Mouse (Mus musculus) liver (tissue): ENCODE measurements around the gene Dpp4.

ENCODE experiments used
- DNase-seq: peaks from one replicate; pipeline ENCODE4 v3.0.0-alpha.2; 2020; ENCODE audit warnings: mixed read lengths

The Dpp4 gene

DNA sequence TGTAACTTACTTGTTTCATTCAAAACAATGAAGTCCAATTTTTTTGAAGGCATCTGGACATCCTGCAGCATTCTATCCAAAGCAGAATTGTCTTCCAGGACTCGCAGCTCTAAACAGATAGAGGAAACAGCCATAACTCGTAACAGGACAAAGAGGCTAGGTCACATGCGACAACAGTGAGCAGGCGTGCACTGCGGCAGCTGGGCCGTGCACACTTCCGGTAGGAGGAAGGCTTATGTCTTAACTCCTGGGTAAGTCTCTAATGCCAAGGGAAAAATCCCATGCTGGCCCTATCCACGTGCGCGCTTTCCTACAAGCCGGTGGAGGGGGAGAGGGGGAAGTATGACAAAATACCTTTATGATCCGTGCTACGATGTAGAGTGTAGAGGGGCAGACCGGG, 55.4 kb downstream of the Dpp4 start:
- DNase-seq: no peak

DNA sequence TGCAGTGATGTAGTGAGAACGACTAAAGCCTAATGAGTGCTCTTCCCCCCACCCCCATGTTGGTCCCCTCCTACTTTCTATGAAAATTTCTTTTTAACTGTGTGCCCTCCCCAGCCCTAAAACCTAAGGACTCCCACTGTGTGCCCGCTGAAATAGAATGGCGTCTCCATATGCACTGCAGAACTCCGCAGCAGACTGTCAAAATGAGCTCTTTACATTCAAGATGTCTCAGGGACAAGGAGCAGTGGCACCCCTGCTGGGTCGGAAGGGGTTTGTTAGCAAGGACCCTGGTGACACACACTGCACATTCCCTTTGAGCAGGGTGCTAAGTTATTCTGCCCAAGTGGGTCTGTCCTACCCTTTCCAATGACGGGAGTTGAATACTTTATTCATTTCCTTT, 56.3 kb downstream of the Dpp4 start:
- DNase-seq: no peak

DNA sequence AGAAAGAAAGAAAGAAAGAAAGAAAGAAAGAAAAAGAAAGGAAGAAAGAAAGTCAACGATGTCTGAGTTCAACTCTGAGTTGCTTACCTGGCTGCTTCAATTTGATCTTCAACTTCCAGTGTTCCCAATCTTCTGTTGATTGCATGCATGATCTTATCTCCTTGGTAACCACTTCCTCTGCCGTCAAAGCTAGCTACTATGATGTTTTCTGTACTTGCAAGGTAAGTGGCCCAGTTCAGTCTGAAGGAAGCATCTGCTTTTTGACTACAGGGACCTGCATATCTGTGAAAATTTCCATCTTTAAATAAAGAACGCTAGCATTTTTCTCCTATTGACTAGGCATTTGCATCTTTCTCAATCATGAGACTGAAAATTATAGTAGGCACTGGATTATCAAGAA, 60.0 kb downstream of the Dpp4 start:
- DNase-seq: no peak

DNA sequence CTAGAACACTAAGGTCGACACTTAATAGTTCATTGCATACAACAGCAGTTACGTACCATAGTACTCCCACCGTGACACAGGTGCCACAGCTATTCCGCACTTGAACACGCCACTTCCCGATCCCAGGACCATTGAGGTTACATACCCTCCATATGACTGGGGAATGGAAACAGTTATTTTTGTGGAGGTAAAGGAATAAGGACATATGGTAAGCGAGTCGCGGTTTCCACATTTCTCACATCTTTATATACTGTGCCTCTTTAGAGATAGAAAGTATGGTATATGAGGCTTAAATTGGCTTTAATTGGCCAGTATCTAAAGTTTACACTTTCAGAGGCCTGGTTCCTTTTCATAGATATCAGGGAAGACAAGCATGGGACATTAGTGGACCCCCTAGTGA, 64.3 kb downstream of the Dpp4 start:
- DNase-seq: no peak

DNA sequence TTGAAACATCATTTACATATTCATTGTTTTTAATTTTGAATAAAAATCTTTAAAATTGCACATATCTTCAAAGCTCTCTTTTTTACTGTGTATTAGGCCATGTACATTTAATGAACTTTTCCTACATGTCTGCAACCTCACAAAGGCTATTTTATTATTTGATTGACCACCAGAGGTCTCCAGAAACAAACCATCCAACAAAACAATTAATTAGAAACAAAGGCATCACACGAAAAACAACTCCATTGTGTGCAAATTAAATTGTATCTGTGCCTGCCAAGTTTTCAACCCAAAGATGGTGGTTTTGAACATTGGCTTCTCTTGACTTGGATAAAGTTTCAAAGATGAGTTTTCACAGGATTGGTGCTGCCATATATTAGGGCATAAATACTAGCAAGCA, 65.3 kb downstream of the Dpp4 start:
- DNase-seq: no peak

DNA sequence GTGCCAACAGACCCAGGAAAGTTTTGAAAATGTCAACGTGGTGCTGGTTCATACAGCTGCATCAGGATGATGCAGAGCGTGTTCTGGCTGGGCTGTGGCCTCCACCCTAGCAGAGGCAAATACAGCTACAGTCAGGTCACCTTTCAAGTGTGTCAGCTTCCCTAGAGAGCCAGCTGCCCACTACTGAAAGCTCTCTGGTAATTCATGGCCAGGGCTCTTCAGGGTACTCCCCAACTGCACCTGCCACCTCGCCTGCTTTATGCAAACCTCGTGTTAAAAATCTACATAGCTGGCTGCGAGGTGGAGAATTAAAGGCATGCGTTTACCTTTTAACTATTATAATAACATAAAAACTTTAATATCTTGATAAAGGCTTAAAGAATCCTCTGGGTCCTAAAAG, 67.7 kb downstream of the Dpp4 start:
- no peak for DNase-seq

DNA sequence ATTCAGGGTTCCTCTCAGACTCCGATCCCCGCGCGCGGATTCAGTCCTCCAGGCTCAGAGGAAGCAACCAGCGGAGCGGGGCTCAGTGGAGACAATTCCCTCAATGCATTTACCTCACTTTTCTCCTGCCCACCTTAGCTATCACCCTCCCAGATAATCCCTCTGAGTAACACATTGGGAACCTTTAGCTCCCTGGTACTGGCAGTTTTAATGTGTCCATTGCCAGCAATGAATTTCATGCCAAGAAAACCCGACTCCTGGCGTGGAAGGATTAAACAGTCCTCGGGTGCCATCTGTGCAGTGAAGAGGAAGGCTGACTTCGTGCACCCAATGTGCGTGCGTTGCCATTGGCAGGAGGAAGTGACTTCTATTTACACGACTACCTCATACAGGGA, 70.3 kb downstream of the Dpp4 start:
- no peak for DNase-seq

DNA sequence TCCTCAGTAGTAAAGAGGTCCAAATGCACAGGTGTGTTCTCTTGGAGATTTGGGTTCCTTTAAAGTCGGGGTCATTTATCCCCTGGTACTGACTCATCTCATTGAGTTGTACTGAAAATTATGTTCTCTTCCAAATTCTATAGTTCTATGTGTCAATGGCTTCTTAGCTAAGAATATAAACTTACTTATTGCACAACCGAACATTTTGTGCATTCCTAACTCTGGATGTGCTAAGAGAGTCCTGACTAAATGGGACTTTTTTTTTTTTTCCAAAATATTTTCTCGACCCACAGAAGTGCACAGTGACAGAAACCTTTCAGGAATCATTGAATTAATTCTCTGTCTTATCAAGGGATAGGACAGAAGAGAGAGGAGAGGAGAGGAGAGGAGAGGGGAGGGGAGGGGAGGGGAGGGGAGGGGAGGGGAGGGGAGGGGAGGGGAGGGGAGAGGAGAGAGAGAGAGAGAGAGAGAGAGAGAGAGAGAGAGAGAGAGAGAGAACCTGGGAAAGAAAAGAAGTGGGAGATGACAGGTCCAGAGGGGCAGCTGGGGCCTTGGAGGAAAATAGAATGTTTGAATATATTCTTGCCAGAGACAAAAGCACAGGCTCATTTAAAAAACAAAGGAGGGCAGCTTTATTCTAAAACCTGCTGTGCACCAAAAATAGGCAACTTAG, 70.8 kb downstream of the Dpp4 start:
- no peak for DNase-seq

DNA sequence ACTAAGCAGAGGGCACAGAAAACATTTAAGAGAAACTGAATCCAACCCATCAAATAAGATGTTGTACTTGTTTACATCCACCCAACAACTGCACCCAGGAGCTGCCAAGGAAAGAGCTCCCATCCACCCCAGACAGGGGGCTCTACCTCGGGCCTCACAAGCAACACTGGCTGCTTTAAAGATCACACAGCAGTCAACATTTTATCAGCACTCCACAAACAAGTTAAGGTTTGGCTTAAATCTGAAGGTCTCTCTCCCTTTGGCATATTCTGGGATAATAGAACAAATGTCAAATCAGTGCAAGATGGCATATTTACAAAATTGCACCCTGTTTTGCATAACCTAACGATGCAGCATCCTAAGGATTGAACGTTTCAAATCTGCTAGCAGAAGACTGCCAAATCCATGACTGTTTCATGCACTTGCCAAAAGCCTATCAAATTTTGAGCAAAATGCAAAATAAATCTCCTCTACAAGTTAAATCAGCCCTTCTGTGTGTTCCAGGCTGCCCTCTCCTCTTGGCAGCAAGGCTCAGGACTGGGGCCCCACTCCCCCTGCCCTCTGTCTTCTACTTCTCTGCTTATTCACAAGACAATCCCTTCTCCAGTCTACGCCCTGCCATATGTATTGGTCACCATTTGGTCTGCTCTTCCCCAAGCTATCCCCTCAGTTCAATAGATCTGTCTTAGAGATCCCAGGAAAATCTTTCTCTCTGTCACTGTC, 72.6 kb downstream of the Dpp4 start:
- DNase-seq: no peak

DNA sequence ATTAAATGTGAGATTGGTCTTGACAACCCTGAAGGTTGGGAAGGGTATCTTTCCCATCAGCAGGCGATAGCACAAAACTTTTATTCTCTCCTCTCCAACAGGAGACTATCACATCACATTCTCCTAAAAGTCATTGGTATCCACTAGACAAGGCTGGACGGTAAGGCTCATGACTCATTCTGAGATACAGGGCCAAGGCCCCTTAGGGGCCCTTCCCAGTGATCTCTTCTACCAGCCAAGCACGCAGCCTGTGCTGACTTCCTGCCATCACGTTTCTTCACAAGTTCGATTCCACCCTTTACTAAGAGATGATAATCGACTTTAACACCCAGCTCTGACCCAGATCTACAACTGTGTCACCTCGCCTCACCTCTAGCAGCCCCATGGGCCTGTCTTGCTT, 74.9 kb downstream of the Dpp4 start:
- no peak for DNase-seq

DNA sequence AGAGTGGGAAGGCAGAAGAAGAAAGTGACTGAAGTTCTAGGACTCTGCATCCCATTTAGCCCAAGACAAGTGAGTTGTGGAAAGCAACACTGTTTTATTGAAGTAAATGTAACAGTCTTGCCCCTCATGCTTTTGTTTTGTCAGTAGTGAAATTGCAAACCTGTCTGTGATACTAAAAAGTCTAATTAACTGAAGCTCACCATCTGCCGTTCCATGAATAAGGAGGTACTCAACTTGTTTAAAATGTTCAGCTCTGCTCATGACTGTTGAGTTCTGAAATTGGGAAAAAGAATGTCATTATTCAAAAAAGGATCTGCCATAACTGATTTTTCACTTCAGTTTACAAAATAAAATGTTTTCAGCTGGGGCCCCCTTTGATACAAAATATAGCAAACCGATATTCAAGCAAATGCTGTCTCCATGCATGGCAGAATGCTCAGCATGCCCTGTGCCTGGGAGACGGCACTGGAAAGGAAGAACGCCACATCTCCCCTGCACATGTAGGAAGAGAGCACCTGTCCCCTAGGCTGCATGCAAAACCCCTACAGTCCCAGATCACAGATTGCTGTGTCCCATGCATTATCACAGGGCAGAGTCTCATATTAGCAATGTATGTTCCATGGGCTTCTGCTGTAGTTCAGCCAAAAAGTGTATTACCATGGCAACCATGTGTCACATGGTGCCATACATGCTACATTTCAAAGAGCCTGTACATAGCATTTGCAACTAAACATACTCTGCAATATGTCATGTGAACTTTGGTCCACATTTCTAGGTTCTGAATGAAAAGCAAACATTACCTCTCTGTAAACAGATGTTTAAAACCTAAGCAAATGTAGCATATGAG, 77.4 kb downstream of the Dpp4 start:
- no peak for DNase-seq

DNA sequence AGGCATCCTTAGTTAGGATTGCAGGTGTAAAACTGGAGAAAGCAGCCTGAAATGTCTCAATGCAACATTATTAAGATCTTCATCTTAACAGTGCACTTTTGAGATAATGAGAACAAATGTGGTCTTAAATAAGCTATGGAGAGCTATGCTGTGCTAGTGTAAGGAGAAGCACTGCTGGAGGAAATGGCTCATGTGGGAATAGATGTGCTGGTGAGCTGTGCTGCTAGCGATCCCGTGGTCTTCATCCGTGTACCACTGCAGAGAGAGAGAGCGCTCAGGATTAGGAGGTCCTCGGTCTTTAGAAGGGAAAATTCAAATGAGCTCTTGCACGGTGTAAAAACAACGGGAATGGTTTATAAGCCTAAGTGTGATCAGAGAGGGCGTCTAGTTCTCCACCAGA, 79.6 kb downstream of the Dpp4 start:
- DNase-seq: no peak

DNA sequence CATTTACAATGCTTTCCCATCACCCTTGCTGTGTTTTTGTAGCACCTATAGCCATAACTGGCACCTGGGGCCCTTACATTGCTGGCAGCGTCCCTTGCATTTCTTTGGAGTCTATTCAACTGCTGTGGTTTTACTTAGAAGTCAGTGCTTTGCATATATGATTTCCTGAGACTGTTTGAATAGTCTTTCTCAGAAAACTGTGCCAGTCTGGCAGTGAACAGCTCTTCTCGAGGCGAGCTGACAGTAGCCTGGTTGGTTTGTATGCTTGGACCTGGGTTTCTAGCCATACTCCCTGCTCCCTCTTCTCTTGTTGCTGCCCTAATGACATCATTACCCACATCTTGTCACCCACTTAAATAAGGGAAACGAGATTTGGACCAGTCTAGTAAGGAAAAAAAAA, 80.1 kb downstream of the Dpp4 start:
- no peak for DNase-seq

DNA sequence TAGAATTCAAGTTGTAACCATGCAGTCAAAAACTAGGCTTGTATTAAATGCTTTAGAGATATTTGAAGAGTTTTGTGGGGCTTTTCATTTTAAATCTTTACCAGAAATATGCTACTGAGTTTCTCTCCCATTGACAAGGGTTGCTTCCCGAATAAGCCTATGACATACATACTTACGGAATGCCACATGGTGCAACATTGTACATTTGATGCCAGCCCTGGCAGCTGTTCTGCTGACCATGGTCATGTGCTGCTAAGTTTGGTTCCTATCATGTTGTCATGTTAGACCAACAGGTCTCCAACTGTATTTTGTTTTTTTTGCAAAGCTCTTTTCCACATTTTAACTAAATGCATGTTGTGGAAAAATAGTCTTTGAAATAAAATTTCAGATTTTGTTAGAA, 86.6 kb downstream of the Dpp4 start:
- DNase-seq: no peak

DNA sequence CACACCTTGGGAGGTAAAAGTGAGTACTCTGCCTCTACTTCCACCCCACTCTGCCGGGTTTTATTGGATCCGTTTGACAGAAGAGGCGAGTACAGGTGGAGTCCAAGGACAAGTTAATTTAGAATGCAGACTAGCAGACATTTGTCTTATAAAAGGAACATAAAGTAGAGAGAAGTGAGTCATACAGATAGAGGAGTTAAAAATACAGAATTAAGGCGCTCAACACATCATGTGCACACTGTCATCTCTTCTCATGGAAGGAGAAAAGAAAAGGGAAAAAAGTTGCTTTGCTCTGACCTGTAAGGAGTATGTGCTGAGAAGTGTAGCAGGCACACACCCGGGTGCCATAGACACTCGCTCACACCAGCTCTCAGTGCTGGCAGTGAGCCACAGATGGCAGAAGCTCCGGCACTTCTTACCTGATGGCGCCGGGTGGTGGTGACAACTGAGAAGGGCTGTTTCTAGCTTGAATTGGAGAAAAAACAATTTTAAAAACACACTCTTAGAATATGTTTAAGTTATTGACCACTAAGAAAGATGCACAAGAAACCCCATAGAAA, 88.9 kb downstream of the Dpp4 start:
- no peak for DNase-seq

DNA sequence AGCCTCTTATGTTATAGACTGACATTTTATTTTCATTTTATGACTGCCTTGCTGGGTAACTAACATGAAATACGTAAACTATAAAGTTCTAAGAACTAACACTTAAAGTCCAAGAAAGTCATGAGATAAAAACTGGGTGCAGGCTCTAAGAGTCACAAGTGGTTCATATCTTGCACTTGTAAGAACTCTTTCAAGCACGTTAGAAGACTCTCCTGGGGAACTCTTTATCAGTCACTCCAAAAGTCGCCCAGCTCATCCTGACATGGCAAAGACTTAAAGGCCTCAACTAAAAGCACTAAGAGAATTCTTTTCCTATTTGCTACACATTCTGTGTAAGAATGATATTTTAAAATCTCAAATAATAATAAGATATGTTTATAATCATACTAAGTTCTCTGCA, 92.5 kb downstream of the Dpp4 start:
- no peak for DNase-seq

DNA sequence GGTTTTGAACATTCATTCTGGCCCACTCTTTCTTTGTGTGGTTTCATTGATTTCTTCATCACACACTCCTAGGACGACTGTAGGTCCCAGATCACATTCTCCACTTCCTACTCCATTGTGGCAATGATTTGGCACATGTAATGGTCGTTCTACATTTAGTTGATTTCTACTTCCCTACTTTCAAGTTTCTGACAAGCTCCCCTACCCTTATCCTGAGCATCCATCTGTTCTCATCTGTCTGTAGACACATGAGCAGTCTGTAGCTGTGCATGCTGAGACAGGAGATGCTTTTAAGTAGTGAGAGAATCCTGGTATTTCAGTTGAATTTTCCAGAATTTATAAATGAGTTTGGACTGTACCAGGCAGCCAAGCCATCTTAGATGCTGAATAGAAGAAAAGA, 95.1 kb downstream of the Dpp4 start:
- no peak for DNase-seq

DNA sequence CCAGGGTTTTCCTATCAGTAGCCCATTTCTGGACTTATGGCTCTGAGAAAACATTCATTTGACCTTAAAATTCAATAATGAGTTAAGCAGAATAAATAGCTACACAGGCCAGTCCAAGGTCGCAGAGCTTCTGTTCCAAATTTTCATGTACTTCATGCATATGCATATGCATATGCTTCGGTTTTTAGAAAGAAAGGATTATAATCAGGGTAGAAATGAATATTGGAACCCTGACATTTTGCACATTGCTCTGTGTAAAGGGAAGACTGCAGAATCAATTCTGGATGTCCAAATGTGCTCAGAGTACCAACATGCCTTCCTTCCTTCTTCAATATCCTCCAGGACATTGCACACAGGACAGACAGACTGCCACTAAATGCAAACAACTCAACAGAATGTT, 104.6 kb downstream of the Dpp4 start:
- DNase-seq: no peak

DNA sequence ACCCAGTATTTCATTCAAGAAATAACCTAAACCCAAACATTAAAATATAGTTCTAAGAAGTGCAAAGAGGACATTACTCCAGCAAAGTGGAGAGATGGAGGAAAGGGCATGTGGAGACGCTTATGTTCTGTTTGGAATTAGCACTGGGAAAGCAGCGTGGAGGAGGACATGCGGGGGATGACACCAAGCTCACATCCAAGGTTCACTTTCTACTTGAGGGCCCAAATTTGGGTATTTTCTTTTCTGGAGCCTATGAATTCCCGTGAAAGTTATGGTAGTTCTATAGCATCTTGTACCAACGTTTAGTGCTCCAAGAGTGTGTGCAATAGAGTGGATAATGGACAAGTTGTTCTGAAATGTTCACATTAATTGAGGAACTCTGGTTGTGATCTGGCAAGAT, 105.1 kb downstream of the Dpp4 start:
- no peak for DNase-seq

DNA sequence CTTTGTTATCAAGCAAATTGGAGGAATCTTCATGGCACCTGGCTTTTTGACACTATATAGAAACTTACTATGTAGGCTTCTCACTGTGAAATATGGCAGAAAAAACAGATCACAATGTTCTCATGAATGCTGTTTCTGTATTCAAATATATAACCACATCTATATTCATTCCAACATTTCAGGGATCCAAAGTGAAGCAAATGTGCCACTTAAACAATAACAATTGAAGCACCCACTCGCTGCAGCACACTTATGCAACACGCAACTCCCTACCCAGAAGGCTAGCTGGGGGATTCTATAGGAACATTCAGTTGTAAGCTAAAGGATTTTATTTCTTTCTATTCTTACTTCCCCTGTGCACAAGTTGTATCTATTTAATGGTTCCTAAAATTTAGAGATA, 110.3 kb downstream of the Dpp4 start:
- no peak for DNase-seq

DNA sequence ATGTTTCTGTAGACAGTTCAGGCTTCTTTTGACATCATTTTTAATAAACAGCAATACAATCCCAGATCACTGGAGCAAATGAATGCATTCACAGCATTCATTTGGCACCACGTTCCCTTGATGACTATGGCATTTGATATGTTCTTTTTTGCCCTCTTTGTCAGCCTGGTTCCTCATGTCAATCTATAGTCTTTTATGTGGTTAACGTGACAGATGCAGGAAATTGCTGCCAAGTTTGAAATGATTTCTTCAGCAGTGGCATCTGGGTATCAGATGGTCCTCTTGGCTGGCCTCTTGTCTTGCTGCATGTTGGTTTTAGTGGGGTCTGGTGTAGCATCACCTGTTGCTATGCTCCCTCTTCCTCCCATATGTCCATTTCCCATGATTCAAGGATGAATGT, 118.2 kb downstream of the Dpp4 start:
- no peak for DNase-seq

DNA sequence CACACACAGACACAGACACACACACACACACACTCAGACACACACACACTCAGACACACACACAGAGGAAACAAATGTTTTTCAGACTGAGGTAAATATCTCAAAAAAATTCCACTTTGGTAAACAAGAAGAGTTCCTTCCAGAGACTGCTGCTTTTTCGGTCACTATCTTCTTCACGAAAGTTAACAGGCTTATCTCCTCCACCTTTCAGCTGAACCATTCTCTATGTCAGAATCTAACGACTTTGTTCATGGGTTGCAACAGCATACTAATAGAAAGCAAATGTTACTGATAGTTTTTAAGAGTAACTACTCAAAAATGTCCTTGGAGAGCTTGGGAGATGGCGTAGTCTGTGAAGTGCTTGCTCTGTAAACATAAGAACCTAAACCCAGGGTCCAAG, 124.5 kb downstream of the Dpp4 start:
- no peak for DNase-seq

DNA sequence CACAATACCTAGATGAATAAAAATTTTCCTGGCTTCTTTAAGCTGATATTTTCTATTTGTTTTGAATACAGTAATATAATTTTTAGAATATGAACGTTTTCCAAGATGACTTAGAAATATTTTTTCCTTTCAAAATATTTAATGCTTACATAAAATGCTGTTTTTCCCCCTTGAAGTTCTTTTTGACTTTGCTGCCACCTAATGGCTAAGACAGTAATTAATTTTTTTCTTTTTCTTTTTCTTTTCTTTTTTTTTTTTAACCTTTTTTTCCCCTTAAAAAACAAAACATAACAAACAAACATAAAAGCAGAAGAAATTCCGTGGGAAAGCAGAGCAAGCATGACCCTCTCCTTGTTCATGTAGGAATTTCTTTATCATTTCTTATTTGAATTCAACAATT, 126.2 kb downstream of the Dpp4 start:
- DNase-seq: no peak

DNA sequence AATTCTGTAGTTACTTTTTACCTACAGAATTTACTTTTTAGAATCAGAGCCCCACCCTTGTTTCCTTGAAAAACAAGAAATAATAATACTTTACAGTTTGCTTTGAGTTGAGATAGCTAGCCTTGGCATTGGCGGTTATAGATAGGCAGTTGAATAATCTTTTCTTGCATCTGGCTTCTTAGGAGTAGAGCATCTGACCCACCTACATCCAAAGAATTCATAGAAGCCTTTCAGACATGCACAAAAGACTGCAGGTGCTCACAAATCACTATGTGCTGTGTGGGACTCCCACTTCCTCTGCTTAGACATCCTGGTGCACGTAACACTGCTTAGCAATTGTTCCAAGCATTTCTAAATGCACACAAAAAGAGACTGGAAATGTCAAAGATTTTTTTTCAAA, 127.0 kb downstream of the Dpp4 start:
- DNase-seq: no peak
